Mouse (Mus musculus) thymus, adult 2 months (tissue): ENCODE results near the gene Trim71.

Source experiments
- CTCF ChIP-seq: fragments of 200-500 bp; IDR thresholded peaks from 2 replicates; pipeline ENCODE4 v1.5.1; 2012; ENCODE audit warnings: mild to moderate bottlenecking, control low read depth, low read length, moderate library complexity, borderline replicate concordance; ENCODE audit not compliant: control insufficient read depth, poor library complexity, insufficient read depth; ENCODE audit errors: extremely low read depth
- POLR2A ChIP-seq: fragments of 200-500 bp; IDR thresholded peaks from 2 replicates; pipeline ENCODE4 v1.6.1; 2012; ENCODE audit warnings: mild to moderate bottlenecking, low read length, control low read depth, moderate library complexity; ENCODE audit not compliant: control insufficient read depth, poor library complexity, insufficient read depth; ENCODE audit errors: extremely low read depth

GRCm38 (mm10) chr9:114573528-114573927 lies 9.4 kb upstream of the Trim71 start:
- TF ChIP-seq CTCF (no peak), POLR2A (no peak)
